19 mouse cellular contexts compared by ENCODE assay signal in genomic region chr2:168253822-168254221, GRCm38 (mm10). TPM values are rescaled to one million over a fixed set of nuclear protein-coding genes. Genes with fewer than 3 reads are reported as not detected.
DNase-seq lines count a peak whose midpoint lies in the region; ATAC-seq and TF ChIP-seq lines count a peak whose summit lies in the region.
"Had no signal": no experiment of that assay in that cellular context is flagged by ENCODE, and none has a peak within 500 bp of the region (broad histone marks: within the 10 kb centered on the region; RNA-seq: fewer than 3 reads in every experiment).

No protein-coding gene starts in this region.

- 66% methylated on average over 7 of the region's 7 CpGs for WGBS in midbrain, postnatal 0 days
- 65% methylated on average over 7 of the region's 7 CpGs for WGBS in midbrain, embryonic 13.5 days

- no peak overlapping the region for H3K4me3 ChIP-seq in midbrain, postnatal 0 days (ENCODE audit: low read depth, low read length)
- no peak overlapping the region for H3K4me3 ChIP-seq in midbrain, embryonic 13.5 days (replicated peaks)
- H3K4me3 ChIP-seq in gastrocnemius, adult 2 months = no peak overlapping the region
- H3K4me3 ChIP-seq: embryonic facial prominence, embryonic 15.5 days; midbrain, embryonic 12.5 days had no signal

- ATAC-seq in midbrain, postnatal 0 days (ENCODE audit: low FRiP score) = no peak; the same call in 1 of the 2 replicates
- ATAC-seq in midbrain, embryonic 13.5 days = no peak

- H3K4me1 ChIP-seq in midbrain, postnatal 0 days (ENCODE audit: insufficient read depth, low read length) = no peaks in the 10 kb centered on the region
- no peaks in the 10 kb centered on the region for H3K4me1 ChIP-seq in midbrain, embryonic 13.5 days (replicated peaks)
- H3K4me1 ChIP-seq: embryonic facial prominence, embryonic 15.5 days; midbrain, embryonic 12.5 days had no signal

- intact Hi-C loops in left cerebral cortex, postnatal 36 days (cut with DNase I) = no loop called here
- intact Hi-C loops in gastrocnemius, adult 2 months (cut with DNase I) = loop anchor here (10.0 kb wide), 1 partner anchor 401 kb away; no protein-coding TSS in a partner anchor

- H3K36me3 ChIP-seq in midbrain, postnatal 0 days (ENCODE audit: insufficient read depth, low read length) = no peaks in the 10 kb centered on the region
- no peaks in the 10 kb centered on the region for H3K36me3 ChIP-seq in midbrain, embryonic 13.5 days
- H3K36me3 ChIP-seq: embryonic facial prominence, embryonic 15.5 days; midbrain, embryonic 12.5 days had no signal

- H3K9me3 ChIP-seq in midbrain, postnatal 0 days (ENCODE audit: low read length) = no peaks in the 10 kb centered on the region
- no peaks in the 10 kb centered on the region for H3K9me3 ChIP-seq in midbrain, embryonic 13.5 days
- H3K9me3 ChIP-seq: embryonic facial prominence, embryonic 15.5 days; midbrain, embryonic 12.5 days had no signal

- H3K9ac ChIP-seq in midbrain, postnatal 0 days (replicated peaks; ENCODE audit: low read length, poor library complexity, severe bottlenecking) = no peak overlapping the region
- no peak overlapping the region for H3K9ac ChIP-seq in midbrain, embryonic 13.5 days (replicated peaks)
- H3K9ac ChIP-seq: embryonic facial prominence, embryonic 15.5 days; midbrain, embryonic 12.5 days had no signal

- TF ChIP-seq CTCF in midbrain, postnatal 0 days (IDR thresholded peaks at IDR 0.05) = peak; percentile 42
- no peak for TF ChIP-seq CTCF in gastrocnemius, adult 2 months (IDR thresholded peaks at IDR 0.05)

- DNase-seq in frontal cortex, adult 2 months (ENCODE audit: extremely low spot score in 1 of 2, low spot score in 1 of 2) = peak; percentile 28 to 63
- no peak for DNase-seq in frontal cortex, postnatal 14 days (ENCODE audit: low spot score in 2 of 2)
- peak; percentile 78 for DNase-seq in midbrain, postnatal 0 days (ENCODE audit: low spot score)
- DNase-seq in left cerebral cortex, postnatal 36 days (ENCODE audit: low spot score in 2 of 2) = peak; percentile 33 to 40
- no peak for DNase-seq in gastrocnemius, adult 2 months
- no peak for DNase-seq in testis, postnatal 14 days (ENCODE audit: low spot score)
- DNase-seq: adrenal gland, postnatal 14 days; B cell, adult 2 months; cerebellum, adult 9-11 months; heart, adult 11 months; heart, postnatal 4 days; kidney, adult 2 months; kidney, postnatal 14 days; lung, adult 18-20 months; thymus, postnatal 4 days had no signal

- H3K4me2 ChIP-seq in midbrain, postnatal 0 days (ENCODE audit: low read depth, low read length, poor library complexity, severe bottlenecking) = no peak overlapping the region
- no peak overlapping the region for H3K4me2 ChIP-seq in midbrain, embryonic 13.5 days (replicated peaks)
- H3K4me2 ChIP-seq: embryonic facial prominence, embryonic 15.5 days; midbrain, embryonic 12.5 days had no signal

- no peak overlapping the region for H3K27ac ChIP-seq in midbrain, postnatal 0 days (ENCODE audit: low read depth, low read length)
- H3K27ac ChIP-seq in midbrain, embryonic 13.5 days = no peak overlapping the region
- H3K27ac ChIP-seq in gastrocnemius, adult 2 months = no peak overlapping the region
- H3K27ac ChIP-seq: embryonic facial prominence, embryonic 15.5 days; midbrain, embryonic 12.5 days had no signal

- no peaks in the 10 kb centered on the region for H3K27me3 ChIP-seq in midbrain, postnatal 0 days (ENCODE audit: insufficient read depth, low read length)
- H3K27me3 ChIP-seq in midbrain, embryonic 13.5 days = peaks cover 6% of the 10 kb centered on the region; the same call in 1 of the 2 replicates
- H3K27me3 ChIP-seq: embryonic facial prominence, embryonic 15.5 days had no signal

RNA-seq across cellular contexts. Expression of gene Mocs3, which starts 23.4 kb away (rescaled TPM):
- polyA plus RNA-seq in frontal cortex, adult 2 months (2012; rRNA removed) = 11.8 and 13.0 TPM in 2 replicates
- 19.3 and 20.9 TPM in 2 replicates for total RNA-seq in midbrain, postnatal 0 days (2014; rRNA removed)
- polyA plus RNA-seq in midbrain, postnatal 0 days (2015; fragmentation: Nextera tagmentation; extraction: Ambion mirVana) = 7.4 and 7.5 TPM in 2 replicates
- polyA plus RNA-seq in midbrain, embryonic 13.5 days (2015; fragmentation: Nextera tagmentation; extraction: Ambion mirVana) = 6.0 and 8.7 TPM in 2 replicates
- 10 to 100 TPM; 17.5 to 21.3 TPM for total RNA-seq in left cerebral cortex, postnatal 36 days (2021)
- total RNA-seq in gastrocnemius, adult 2 months (2021) = 1 to 10 TPM; 4.0 to 4.7 TPM

RNA-seq across cellular contexts. Expression of gene Dpm1, which starts 23.4 kb away (rescaled TPM):
- polyA plus RNA-seq in frontal cortex, adult 2 months (2012; rRNA removed) = 21.8 and 24.6 TPM in 2 replicates
- 11.4 and 30.0 TPM in 2 replicates for total RNA-seq in midbrain, postnatal 0 days (2014; rRNA removed)
- 87.9 and 97.2 TPM in 2 replicates for polyA plus RNA-seq in midbrain, postnatal 0 days (2015; fragmentation: Nextera tagmentation; extraction: Ambion mirVana)
- 68.0 and 71.8 TPM in 2 replicates for polyA plus RNA-seq in midbrain, embryonic 13.5 days (2015; fragmentation: Nextera tagmentation; extraction: Ambion mirVana)
- total RNA-seq in left cerebral cortex, postnatal 36 days (2021) = 10 to 100 TPM; 54.0 to 74.1 TPM
- 10 to 100 TPM; 71.4 to 81.4 TPM for total RNA-seq in gastrocnemius, adult 2 months (2021)

RNA-seq across cellular contexts. Expression of gene Gm20716, which starts 23.7 kb away (rescaled TPM):
- polyA plus RNA-seq in frontal cortex, adult 2 months (2012; rRNA removed) = 39.3 and 41.5 TPM in 2 replicates
- total RNA-seq in midbrain, postnatal 0 days (2014; rRNA removed) = 43.2 and 47.1 TPM in 2 replicates
- 15.7 and 16.0 TPM in 2 replicates for polyA plus RNA-seq in midbrain, postnatal 0 days (2015; fragmentation: Nextera tagmentation; extraction: Ambion mirVana)
- 29.1 and 29.4 TPM in 2 replicates for polyA plus RNA-seq in midbrain, embryonic 13.5 days (2015; fragmentation: Nextera tagmentation; extraction: Ambion mirVana)
- total RNA-seq in left cerebral cortex, postnatal 36 days (2021) = 10 to 100 TPM; 25.8 to 37.3 TPM
- total RNA-seq in gastrocnemius, adult 2 months (2021) = 10 to 100 TPM; 10.1 to 13.0 TPM

RNA-seq across cellular contexts. Expression of gene Kcng1, which starts 27.7 kb away (rescaled TPM):
- 11.2 and 12.4 TPM in 2 replicates for polyA plus RNA-seq in frontal cortex, adult 2 months (2012; rRNA removed)
- total RNA-seq in midbrain, postnatal 0 days (2014; rRNA removed) = 0.52 and 2.1 TPM in 2 replicates
- polyA plus RNA-seq in midbrain, postnatal 0 days (2015; fragmentation: Nextera tagmentation; extraction: Ambion mirVana) = 1.8 and 2.8 TPM in 2 replicates
- polyA plus RNA-seq in midbrain, embryonic 13.5 days (2015; fragmentation: Nextera tagmentation; extraction: Ambion mirVana) = 2.6 and 3.9 TPM in 2 replicates
- total RNA-seq in left cerebral cortex, postnatal 36 days (2021) = 10 to 100 TPM; 25.4 to 38.6 TPM
- under 1 TPM in 1 of 2 experiments, not detected in 1; 0.39 TPM for total RNA-seq in gastrocnemius, adult 2 months (2021)
- total RNA-seq: adrenal gland, postnatal 14 days; liver, adult 2 months had no signal
- polyA plus RNA-seq: liver, adult 2 months had no signal

RNA-seq across cellular contexts. Expression of gene Adnp, which starts 46.9 kb away (rescaled TPM):
- 33.8 and 43.5 TPM in 2 replicates for polyA plus RNA-seq in frontal cortex, adult 2 months (2012; rRNA removed)
- 24.9 and 56.5 TPM in 2 replicates for total RNA-seq in midbrain, postnatal 0 days (2014; rRNA removed)
- polyA plus RNA-seq in midbrain, postnatal 0 days (2015; fragmentation: Nextera tagmentation; extraction: Ambion mirVana) = 10.3 and 15.4 TPM in 2 replicates
- polyA plus RNA-seq in midbrain, embryonic 13.5 days (2015; fragmentation: Nextera tagmentation; extraction: Ambion mirVana) = 2.5 and 5.1 TPM in 2 replicates
- total RNA-seq in left cerebral cortex, postnatal 36 days (2021) = 10 to 100 TPM; 80.9 to 85.3 TPM
- 10 to 100 TPM; 14.6 to 16.2 TPM for total RNA-seq in gastrocnemius, adult 2 months (2021)

Comparison
In these comparisons a context has a peak if more than half of its experiments do, and no peak if none do; other contexts are left out.
1. DNase-seq: peak in frontal cortex, adult 2 months (2 of 2), midbrain, postnatal 0 days (single experiment) and left cerebral cortex, postnatal 36 days (2 of 2); none in frontal cortex, postnatal 14 days (0 of 2), gastrocnemius, adult 2 months (single experiment) and testis, postnatal 14 days (single experiment).